Mouse (Mus musculus) stomach, embryonic 14.5 days (tissue): ENCODE data around the gene Gm20388. TPM values are rescaled to one million over a fixed set of nuclear protein-coding genes. Genes with fewer than 3 reads are reported as not detected.

Source experiments
- ATAC-seq: fragments of 200-750 bp; cut with Nextera tagmentation; 2 replicates; pipeline ENCODE4 v1.8.0; 2017; ENCODE audit warnings: low read depth, moderate TSS enrichment; ENCODE audit not compliant: insufficient number of reproducible peaks, insufficient read depth, low FRiP score
- H3K27ac ChIP-seq: fragments of 300-500 bp; sonication (generic); 2 replicates; pipeline ENCODE4 v1.5.1; 2014; ENCODE audit warnings: mild to moderate bottlenecking, low read length, moderate library complexity, mixed read lengths
- H3K27me3 ChIP-seq: fragments of 300-500 bp; sonication (generic); 2 replicates; pipeline ENCODE4 v1.6.1; 2014; ENCODE audit warnings: low read length, control low read depth, mixed read lengths; ENCODE audit not compliant: control insufficient read depth, insufficient read depth
- H3K36me3 ChIP-seq: fragments of 300-500 bp; sonication (generic); 2 replicates; pipeline ENCODE4 v1.6.1; 2014; ENCODE audit warnings: mild to moderate bottlenecking, control low read depth, low read length, moderate library complexity, mixed read lengths; ENCODE audit not compliant: control insufficient read depth, insufficient read depth
- H3K4me1 ChIP-seq: fragments of 300-500 bp; sonication (generic); 2 replicates; pipeline ENCODE4 v1.6.1; 2014; ENCODE audit warnings: low read length, control low read depth, mixed read lengths; ENCODE audit not compliant: control insufficient read depth, insufficient read depth
- H3K4me2 ChIP-seq: fragments of 300-500 bp; sonication (generic); replicated peaks from 2 replicates; pipeline ENCODE4 v1.6.1; 2014; ENCODE audit warnings: low read depth, low read length, control low read depth
- H3K4me3 ChIP-seq: fragments of 300-500 bp; sonication (generic); 2 replicates; pipeline ENCODE4 v1.5.1; 2014; ENCODE audit warnings: low read depth, low read length, control low read depth
- H3K9ac ChIP-seq: fragments of 300-500 bp; sonication (generic); replicated peaks from 2 replicates; pipeline ENCODE4 v1.6.1; 2014; ENCODE audit warnings: low read depth, mild to moderate bottlenecking, control low read depth, low read length, moderate library complexity, mixed read lengths
- H3K9me3 ChIP-seq: fragments of 300-500 bp; sonication (generic); 2 replicates; pipeline ENCODE4 v1.6.1; 2016; ENCODE audit warnings: low read depth, low read length, control low read depth; ENCODE audit not compliant: control insufficient read depth
- WGBS: fragments of 180-500 bp; shearing (Covaris S2); extraction: QIAGEN DNeasy Blood & Tissue Kit; methylation state at CpG from one replicate; pipeline ENCODE4 v1.1.7; 2014; 5-methylcytosine and 5-hydroxymethylcytosine counted together
- polyA plus RNA-seq: library from polyadenylated mRNA; unstranded; fragments of >200 nt; fragmentation: Nextera tagmentation; extraction: Ambion mirVana; gene quantifications from 2 replicates; pipeline ENCODE4 v1.2.1, GENCODE M21; 2014

The Gm20388 gene
- polyA plus RNA-seq, 1 experiment from 2014 or later, result 11.4 TPM

GRCm38 (mm10) chr8:120255406-120255987 is 344.9 kb downstream of the Gm20388 start:
- H3K27ac ChIP-seq, result no peak overlapping the region
- no peaks in the 10 kb centered on the region for H3K27me3 ChIP-seq
- peaks cover 46% of the 10 kb centered on the region for H3K4me1 ChIP-seq
- H3K4me2 ChIP-seq, result no peak overlapping the region
- WGBS, result 73% methylated on average over 6 of the region's 6 CpGs
- ATAC-seq, result no peak
- no peaks in the 10 kb centered on the region for H3K9me3 ChIP-seq
- no peak overlapping the region for H3K9ac ChIP-seq
- no peak overlapping the region for H3K4me3 ChIP-seq
- no peaks in the 10 kb centered on the region for H3K36me3 ChIP-seq

- Histone ChIP-seq H3K27ac (no peak overlapping the region), H3K4me2 (no peak overlapping the region), H3K4me3 (no peak overlapping the region), H3K36me3 (no peaks in the 10 kb centered on the region), H3K4me1 (peaks cover 46% of the 10 kb centered on the region), H3K9me3 (no peaks in the 10 kb centered on the region), H3K9ac (no peak overlapping the region), H3K27me3 (no peaks in the 10 kb centered on the region)
- ATAC-seq, result no peak
- 22% methylated on average over 6 of the region's 6 CpGs for WGBS
Measured at GRCm38 (mm10) chr8:120256958-120257357, 346.3 kb downstream of the Gm20388 start.

GRCm38 (mm10) chr8:120259206-120259605 is 348.6 kb downstream of the Gm20388 start:
- no peak for ATAC-seq
- Histone ChIP-seq H3K27me3 (no peaks in the 10 kb centered on the region), H3K9me3 (no peaks in the 10 kb centered on the region), H3K4me1 (peaks cover 52% of the 10 kb centered on the region), H3K36me3 (no peaks in the 10 kb centered on the region), H3K9ac (no peak overlapping the region), H3K4me3 (no peak overlapping the region), H3K27ac (no peak overlapping the region), H3K4me2 (no peak overlapping the region)
- WGBS, result 79% methylated on average over 13 of the region's 13 CpGs

- no peaks in the 10 kb centered on the region for H3K36me3 ChIP-seq
- H3K27me3 ChIP-seq, result no peaks in the 10 kb centered on the region
- no peaks in the 10 kb centered on the region for H3K9me3 ChIP-seq
- no peak overlapping the region for H3K9ac ChIP-seq
- 71% methylated on average over 5 of the region's 5 CpGs for WGBS
- no peak for ATAC-seq
- H3K4me2 ChIP-seq, result peak overlapping the region; percentile 21; the same call in 1 of the 2 replicates
- no peak overlapping the region for H3K4me3 ChIP-seq
- H3K4me1 ChIP-seq, result peaks cover 57% of the 10 kb centered on the region
- H3K27ac ChIP-seq, result peak overlapping the region; percentile 86
Measured at GRCm38 (mm10) chr8:120260677-120261076, 350.0 kb downstream of the Gm20388 start.

- H3K9me3 ChIP-seq, result no peaks in the 10 kb centered on the region
- 12% methylated on average over 21 of the region's 21 CpGs for WGBS
- peak overlapping the region; percentile 21 for H3K4me2 ChIP-seq
- no peak overlapping the region for H3K9ac ChIP-seq
- ATAC-seq, result no peak
- no peaks in the 10 kb centered on the region for H3K36me3 ChIP-seq
- peaks cover 62% of the 10 kb centered on the region for H3K4me1 ChIP-seq
- no peaks in the 10 kb centered on the region for H3K27me3 ChIP-seq
- H3K4me3 ChIP-seq, result no peak overlapping the region
- H3K27ac ChIP-seq, result peak overlapping the region; percentile 86
Measured at GRCm38 (mm10) chr8:120261338-120262120, 350.9 kb downstream of the Gm20388 start.

GRCm38 (mm10) chr8:120263879-120264278 is 353.2 kb downstream of the Gm20388 start:
- no peak for ATAC-seq
- no peak overlapping the region for H3K4me2 ChIP-seq
- H3K9ac ChIP-seq, result no peak overlapping the region
- H3K36me3 ChIP-seq, result no peaks in the 10 kb centered on the region
- H3K4me3 ChIP-seq, result no peak overlapping the region
- no peaks in the 10 kb centered on the region for H3K9me3 ChIP-seq
- peaks cover 70% of the 10 kb centered on the region for H3K4me1 ChIP-seq
- WGBS, result 77% methylated on average over 5 of the region's 5 CpGs
- no peak overlapping the region for H3K27ac ChIP-seq
- no peaks in the 10 kb centered on the region for H3K27me3 ChIP-seq

- WGBS, result 25% methylated on average over 13 of the region's 13 CpGs
- H3K4me3 ChIP-seq, result peak overlapping the region; percentile 10; the same call in 1 of the 2 replicates
- H3K27me3 ChIP-seq, result no peaks in the 10 kb centered on the region
- H3K27ac ChIP-seq, result peak overlapping the region; percentile 95
- no peaks in the 10 kb centered on the region for H3K9me3 ChIP-seq
- H3K4me1 ChIP-seq, result peaks cover 76% of the 10 kb centered on the region
- peak; percentile 20; the same call in 1 of the 2 replicates for ATAC-seq
- H3K9ac ChIP-seq, result no peak overlapping the region
- peak overlapping the region; percentile 41 for H3K4me2 ChIP-seq
- H3K36me3 ChIP-seq, result no peaks in the 10 kb centered on the region
Measured at GRCm38 (mm10) chr8:120264388-120264943, 353.8 kb downstream of the Gm20388 start.

- H3K36me3 ChIP-seq, result no peaks in the 10 kb centered on the region
- no peaks in the 10 kb centered on the region for H3K27me3 ChIP-seq
- peak; percentile 65 for ATAC-seq
- no peak overlapping the region for H3K9ac ChIP-seq
- H3K27ac ChIP-seq, result peak overlapping the region; percentile 95
- H3K4me1 ChIP-seq, result peaks cover 74% of the 10 kb centered on the region
- H3K4me2 ChIP-seq, result peak overlapping the region; percentile 41
- 3% methylated on average over 16 of the region's 16 CpGs for WGBS
- peak overlapping the region; percentile 10; the same call in 1 of the 2 replicates for H3K4me3 ChIP-seq
- H3K9me3 ChIP-seq, result no peaks in the 10 kb centered on the region
Measured at GRCm38 (mm10) chr8:120264944-120265453, 354.4 kb downstream of the Gm20388 start.
